Mouse (Mus musculus): Measurements from ENCODE around the gene Gm20479. TPM values are rescaled to one million over a fixed set of nuclear protein-coding genes. Genes with fewer than 3 reads are reported as not detected.

The Gm20479 gene
- polyA plus RNA-seq, 1 experiment from 2014 or later = 0.35 TPM

DNA sequence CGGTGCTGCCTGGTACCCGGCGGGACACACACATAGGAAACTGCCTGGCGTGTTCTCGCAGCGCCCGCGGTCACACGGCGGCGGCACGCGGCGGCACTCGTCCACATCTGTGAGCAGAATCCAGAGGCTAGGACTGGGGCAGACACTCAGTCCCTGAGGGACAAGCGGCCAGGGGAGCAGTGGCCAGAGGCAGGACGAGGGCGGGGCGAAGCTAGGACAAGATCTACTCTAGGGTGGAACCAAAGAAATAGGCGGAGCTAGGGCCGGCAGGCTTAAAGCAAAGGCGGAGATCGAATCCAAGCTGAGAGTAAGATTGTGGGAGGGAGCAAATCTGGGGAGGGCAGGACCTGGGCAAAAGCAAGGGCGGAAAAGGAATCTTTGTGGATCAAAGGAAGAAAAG lies 31.5 kb downstream of the Gm20479 start:
- Histone ChIP-seq H3K27me3 (peaks cover 44% of the 10 kb centered on the region), H3K4me3 (replicated peaks) (peak overlapping the region; percentile 29), H3K36me3 (0 out of 2 replicates have a peak, but pooled peaks cover 9% of the 10 kb centered on the region), H3K4me2 (replicated peaks) (peak overlapping the region; percentile 49), H3K9me3 (replicated peaks) (no peaks in the 10 kb centered on the region), H3K27ac (replicated peaks) (no peak overlapping the region), H3K4me1 (peaks cover 36% of the 10 kb centered on the region), H3K9ac (no peak overlapping the region)
- WGBS = 9% methylated on average over 24 of the region's 24 CpGs
- no peak for ATAC-seq (ENCODE audit: insufficient number of reproducible peaks, low FRiP score, low TSS enrichment, low read depth)

DNA sequence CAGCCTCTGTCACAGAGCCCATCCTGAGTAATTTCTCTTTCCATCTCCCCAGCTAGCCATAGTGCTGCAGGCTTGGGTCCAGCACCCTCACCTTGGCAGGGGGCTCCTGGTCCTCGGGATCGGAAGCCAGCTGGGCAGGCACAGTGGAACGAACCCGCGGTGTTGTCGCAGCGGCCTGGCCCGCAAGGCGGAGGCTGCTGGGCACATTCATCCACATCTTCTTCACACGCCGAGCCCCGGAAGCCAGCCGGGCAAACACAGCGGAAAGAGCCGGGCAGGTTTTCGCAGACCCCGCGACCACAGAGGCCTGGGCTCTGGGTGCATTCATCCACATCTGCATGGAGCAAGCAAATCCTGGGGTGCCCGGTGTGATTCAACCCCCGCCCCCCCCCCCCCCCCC lies 32.3 kb downstream of the Gm20479 start:
- H3K4me3 ChIP-seq (replicated peaks) = no peak overlapping the region
- no peak overlapping the region for H3K9ac ChIP-seq
- no peak for ATAC-seq (ENCODE audit: insufficient number of reproducible peaks, low FRiP score, low TSS enrichment, low read depth)
- 0 out of 2 replicates have a peak, but pooled peaks cover 9% of the 10 kb centered on the region for H3K36me3 ChIP-seq
- H3K4me1 ChIP-seq = peaks cover 29% of the 10 kb centered on the region
- WGBS = 58% methylated on average over 17 of the region's 20 CpGs
- no peaks in the 10 kb centered on the region for H3K9me3 ChIP-seq (replicated peaks)
- H3K4me2 ChIP-seq (replicated peaks) = no peak overlapping the region
- peaks cover 42% of the 10 kb centered on the region for H3K27me3 ChIP-seq
- no peak overlapping the region for H3K27ac ChIP-seq (replicated peaks)

DNA sequence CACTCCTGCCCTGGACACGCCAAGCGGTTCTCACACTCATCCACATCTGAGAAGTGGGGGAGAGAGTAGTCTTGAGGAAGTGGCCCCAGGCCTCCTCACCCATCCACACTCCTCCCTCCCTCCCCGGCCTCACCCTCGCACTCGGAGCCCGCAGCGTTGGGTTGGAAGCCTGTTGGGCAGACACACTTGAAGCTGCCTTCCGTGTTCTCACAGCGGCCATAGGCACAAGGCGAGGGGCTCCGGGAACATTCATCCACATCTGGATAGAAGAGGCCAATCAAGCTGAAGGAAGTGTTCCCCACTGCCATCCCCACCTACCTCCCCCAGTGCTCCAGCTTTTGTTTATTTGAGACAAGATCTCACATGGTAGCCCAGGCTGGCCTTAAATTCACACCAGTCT lies 33.1 kb downstream of the Gm20479 start:
- no peak for ATAC-seq (ENCODE audit: insufficient number of reproducible peaks, low FRiP score, low TSS enrichment, low read depth)
- 95% methylated on average over 11 of the region's 11 CpGs for WGBS
- Histone ChIP-seq H3K4me3 (replicated peaks) (no peak overlapping the region), H3K9me3 (replicated peaks) (no peaks in the 10 kb centered on the region), H3K4me2 (replicated peaks) (no peak overlapping the region), H3K27me3 (peaks cover 38% of the 10 kb centered on the region), H3K9ac (no peak overlapping the region), H3K27ac (replicated peaks) (no peak overlapping the region), H3K4me1 (peaks cover 21% of the 10 kb centered on the region), H3K36me3 (0 out of 2 replicates have a peak, but pooled peaks cover 13% of the 10 kb centered on the region)

DNA sequence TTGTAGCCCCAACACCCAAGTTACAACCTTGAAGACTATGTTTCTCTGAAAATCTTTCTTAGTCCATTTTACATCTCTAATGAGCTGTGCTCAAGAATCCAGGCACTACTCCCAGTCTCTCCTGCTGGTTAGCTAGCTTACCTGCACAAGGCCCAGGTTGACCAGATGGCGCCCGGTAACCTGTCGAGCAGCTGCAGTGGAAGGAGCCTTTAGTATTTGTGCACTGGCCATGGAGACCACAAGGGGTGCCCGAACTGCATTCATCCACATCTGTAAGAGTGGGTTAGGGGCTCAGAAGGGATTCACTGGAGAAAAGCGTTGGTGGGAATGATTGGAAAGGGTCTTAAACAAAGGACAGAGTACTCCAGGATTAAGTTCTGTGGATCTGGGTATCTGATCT lies 34.2 kb downstream of the Gm20479 start:
- Histone ChIP-seq H3K36me3 (peaks cover 20% of the 10 kb centered on the region; the same call in 1 of the 2 replicates), H3K9ac (no peak overlapping the region), H3K4me2 (replicated peaks) (no peak overlapping the region), H3K27me3 (peaks cover 28% of the 10 kb centered on the region), H3K27ac (replicated peaks) (no peak overlapping the region), H3K4me1 (peaks cover 14% of the 10 kb centered on the region), H3K9me3 (replicated peaks) (no peaks in the 10 kb centered on the region), H3K4me3 (replicated peaks) (no peak overlapping the region)
- WGBS = 96% methylated on average over 5 of the region's 5 CpGs
- ATAC-seq (ENCODE audit: insufficient number of reproducible peaks, low FRiP score, low TSS enrichment, low read depth) = no peak

DNA sequence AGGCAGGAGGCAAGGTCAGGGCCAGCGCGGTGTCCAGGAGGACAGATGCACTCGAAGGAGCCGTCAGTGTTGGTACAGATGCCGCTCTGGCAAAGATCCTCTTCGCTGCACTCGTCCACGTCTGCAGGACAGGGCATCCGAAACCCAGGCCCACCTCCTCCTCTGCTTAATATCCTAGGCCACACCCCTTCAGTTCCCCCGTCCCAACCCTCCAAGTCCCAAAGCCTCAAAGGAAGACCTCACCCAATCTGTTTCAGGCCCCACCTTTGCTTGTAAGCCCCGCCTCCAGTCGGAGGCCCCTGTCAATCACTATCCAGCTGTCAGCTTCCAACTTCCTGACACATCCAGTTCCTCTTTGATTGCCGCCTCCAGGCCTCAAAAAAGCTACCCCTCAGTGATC lies 34.9 kb downstream of the Gm20479 start:
- H3K4me1 ChIP-seq = peaks cover 14% of the 10 kb centered on the region
- H3K4me3 ChIP-seq (replicated peaks) = no peak overlapping the region
- no peak overlapping the region for H3K9ac ChIP-seq
- H3K27me3 ChIP-seq = peaks cover 21% of the 10 kb centered on the region
- no peak overlapping the region for H3K27ac ChIP-seq (replicated peaks)
- H3K4me2 ChIP-seq (replicated peaks) = no peak overlapping the region
- 21% methylated on average over 13 of the region's 13 CpGs for WGBS
- no peaks in the 10 kb centered on the region for H3K9me3 ChIP-seq (replicated peaks)
- peaks cover 25% of the 10 kb centered on the region; the same call in 1 of the 2 replicates for H3K36me3 ChIP-seq
- no peak for ATAC-seq (ENCODE audit: insufficient number of reproducible peaks, low FRiP score, low TSS enrichment, low read depth)

DNA sequence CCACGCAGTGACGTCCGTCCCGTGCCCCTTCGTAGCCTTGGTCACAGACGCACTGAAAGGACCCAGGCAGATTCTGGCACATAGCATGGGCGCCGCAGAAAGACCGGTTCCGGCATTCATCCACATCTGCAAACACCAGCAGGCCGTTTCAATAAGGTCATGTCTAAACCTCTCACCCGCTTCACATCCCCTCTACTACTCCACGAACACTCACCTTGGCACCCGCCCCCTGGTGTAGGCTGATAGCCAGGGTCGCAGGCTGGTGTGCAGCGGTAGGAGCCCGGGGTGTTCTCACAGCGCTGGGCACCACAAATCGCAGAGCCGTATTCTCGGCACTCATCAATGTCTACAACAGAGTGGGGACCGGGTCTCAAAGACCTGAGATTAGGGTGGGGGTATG lies 37.8 kb downstream of the Gm20479 start:
- no peak overlapping the region for H3K9ac ChIP-seq
- ATAC-seq (ENCODE audit: insufficient number of reproducible peaks, low FRiP score, low TSS enrichment, low read depth) = no peak
- WGBS = 90% methylated on average over 22 of the region's 22 CpGs

DNA sequence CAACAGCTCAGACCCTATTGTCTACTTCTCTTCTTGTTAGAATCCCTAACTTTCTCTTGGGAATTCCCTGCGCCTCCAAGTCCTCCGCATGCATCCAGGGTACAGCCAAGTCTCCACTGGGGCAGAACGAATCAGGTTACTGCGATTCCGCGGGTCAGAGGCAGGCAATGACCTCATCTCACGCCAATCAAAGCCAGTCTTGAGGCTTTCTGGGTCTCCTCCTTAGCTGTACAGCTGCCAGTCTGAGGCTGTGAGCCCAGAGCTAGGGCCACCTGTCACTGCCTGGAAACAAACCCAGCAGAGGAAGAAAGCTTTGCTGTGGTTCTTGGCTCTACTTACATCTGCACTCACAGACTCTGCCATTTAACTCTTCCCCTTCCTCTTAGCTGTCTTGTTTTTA lies 41.3 kb downstream of the Gm20479 start:
- 0 out of 2 replicates have a peak overlapping the region, but pooled peaks have one; percentile 18 for H3K27ac ChIP-seq (replicated peaks)
- H3K9ac ChIP-seq = no peak overlapping the region
- peaks cover 3% of the 10 kb centered on the region; the same call in 1 of the 2 replicates for H3K27me3 ChIP-seq
- ATAC-seq (ENCODE audit: insufficient number of reproducible peaks, low FRiP score, low TSS enrichment, low read depth) = peak; percentile 73; the same call in 1 of the 2 replicates
- no peaks in the 10 kb centered on the region for H3K4me1 ChIP-seq
- peaks cover 11% of the 10 kb centered on the region; the same call in 1 of the 2 replicates for H3K9me3 ChIP-seq (replicated peaks)
- no peak overlapping the region for H3K4me3 ChIP-seq (replicated peaks)
- H3K36me3 ChIP-seq = peaks cover 40% of the 10 kb centered on the region
- WGBS = 13% methylated on average over 7 of the region's 7 CpGs
- no peak overlapping the region for H3K4me2 ChIP-seq (replicated peaks)

More for the DNA sequence above, 37.8 kb downstream of the Gm20479 start:
- H3K27me3 ChIP-seq = no peaks in the 10 kb centered on the region
- H3K9me3 ChIP-seq (replicated peaks) = no peaks in the 10 kb centered on the region
- H3K4me1 ChIP-seq = no peaks in the 10 kb centered on the region
- peaks cover 23% of the 10 kb centered on the region; the same call in 1 of the 2 replicates for H3K36me3 ChIP-seq
- no peak overlapping the region for H3K27ac ChIP-seq (replicated peaks)
- no peak overlapping the region for H3K4me3 ChIP-seq (replicated peaks)
- H3K4me2 ChIP-seq (replicated peaks) = no peak overlapping the region

DNA sequence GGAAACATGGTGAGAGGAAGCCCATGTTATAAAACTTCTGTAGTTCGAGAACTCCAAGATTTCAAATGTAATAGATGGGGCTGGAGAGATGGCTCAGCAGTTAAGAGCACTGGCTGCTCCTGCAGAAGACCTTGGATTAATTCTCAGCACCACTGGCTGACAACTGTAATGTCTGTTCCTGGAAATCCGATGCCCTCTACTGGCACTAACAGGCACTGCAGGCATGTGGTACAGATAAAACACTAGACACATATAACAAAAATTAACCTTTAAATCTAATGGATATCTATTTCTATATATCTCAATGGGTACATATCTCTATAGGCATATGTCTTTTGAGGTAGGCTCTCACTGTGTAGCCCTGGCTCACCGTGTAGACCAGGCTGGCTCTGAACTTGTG lies 42.8 kb downstream of the Gm20479 start:
- WGBS = 93% methylated on average over 3 of the region's 3 CpGs
- Histone ChIP-seq H3K9me3 (replicated peaks) (peaks cover 11% of the 10 kb centered on the region; the same call in 1 of the 2 replicates), H3K4me2 (replicated peaks) (no peak overlapping the region), H3K4me1 (peaks cover 8% of the 10 kb centered on the region; the same call in 1 of the 2 replicates), H3K36me3 (peaks cover 38% of the 10 kb centered on the region), H3K27me3 (peaks cover 5% of the 10 kb centered on the region; the same call in 1 of the 2 replicates), H3K4me3 (replicated peaks) (no peak overlapping the region), H3K27ac (replicated peaks) (no peak overlapping the region), H3K9ac (no peak overlapping the region)
- no peak for ATAC-seq (ENCODE audit: insufficient number of reproducible peaks, low FRiP score, low TSS enrichment, low read depth)

DNA sequence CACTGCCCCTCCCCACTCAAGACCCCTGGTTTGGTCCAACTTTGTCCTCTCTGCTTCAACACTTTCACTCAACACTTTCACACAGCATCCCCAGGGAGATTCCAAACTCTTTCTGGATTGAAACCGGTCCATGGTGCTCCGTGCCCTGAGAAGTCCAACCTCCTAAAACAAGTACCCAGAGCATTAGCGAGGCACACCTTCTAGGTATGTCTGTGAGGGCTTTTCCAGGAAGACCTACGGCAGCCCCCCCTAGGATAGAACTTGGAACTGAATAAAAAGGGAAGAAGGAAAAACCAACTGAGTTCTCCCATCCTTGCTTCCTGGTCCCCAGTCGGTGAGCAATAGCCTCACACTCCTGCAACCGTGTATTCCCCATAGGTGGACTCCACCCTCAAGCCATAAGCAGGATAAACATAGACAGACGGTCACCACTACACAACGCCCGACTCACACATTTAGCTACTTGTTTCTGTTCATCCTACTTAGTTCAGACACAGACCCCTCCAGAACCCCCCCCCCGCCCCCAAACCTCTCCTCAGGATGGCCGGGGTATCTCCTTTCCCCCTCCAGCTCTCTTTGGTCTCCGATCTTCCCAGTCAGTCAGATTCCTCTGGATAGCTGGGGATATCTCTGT lies 45.5 kb downstream of the Gm20479 start:
- 90% methylated on average over 12 of the region's 12 CpGs for WGBS
- no peak overlapping the region for H3K9ac ChIP-seq
- peaks cover 5% of the 10 kb centered on the region; the same call in 1 of the 2 replicates for H3K27me3 ChIP-seq
- H3K27ac ChIP-seq (replicated peaks) = no peak overlapping the region
- peaks cover 25% of the 10 kb centered on the region for H3K36me3 ChIP-seq
- no peak overlapping the region for H3K4me2 ChIP-seq (replicated peaks)
- peaks cover 11% of the 10 kb centered on the region; the same call in 1 of the 2 replicates for H3K9me3 ChIP-seq (replicated peaks)
- ATAC-seq (ENCODE audit: insufficient number of reproducible peaks, low FRiP score, low TSS enrichment, low read depth) = no peak
- peaks cover 14% of the 10 kb centered on the region for H3K4me1 ChIP-seq
- H3K4me3 ChIP-seq (replicated peaks) = no peak overlapping the region

DNA sequence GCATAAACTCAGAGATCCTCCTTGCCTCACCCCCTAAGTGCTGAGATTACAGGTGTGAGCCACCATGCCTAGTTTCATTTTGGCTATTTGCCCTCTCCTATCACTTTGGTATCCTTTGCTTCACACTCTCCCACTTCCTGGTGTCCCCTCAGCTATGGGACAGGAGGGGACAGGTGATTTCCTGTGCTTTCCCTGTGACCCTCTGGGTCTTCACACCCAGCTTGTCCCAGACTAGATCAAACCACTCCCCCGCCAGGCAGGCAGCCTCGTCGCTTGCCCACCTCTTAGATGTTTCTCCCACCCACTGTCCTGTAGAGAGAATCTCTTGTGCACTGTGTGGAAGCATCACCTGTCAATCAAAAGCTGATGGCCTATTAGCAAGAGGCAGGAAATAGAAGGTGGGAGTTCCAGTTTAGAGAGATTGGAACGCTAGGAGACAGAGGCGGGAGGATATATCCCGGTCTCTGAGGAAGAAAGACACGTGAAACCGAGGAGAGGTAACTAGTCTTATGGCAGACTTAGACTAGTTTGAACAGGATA lies 46.2 kb downstream of the Gm20479 start:
- H3K27ac ChIP-seq (replicated peaks) = no peak overlapping the region
- peaks cover 5% of the 10 kb centered on the region; the same call in 1 of the 2 replicates for H3K27me3 ChIP-seq
- H3K4me3 ChIP-seq (replicated peaks) = no peak overlapping the region
- no peak overlapping the region for H3K4me2 ChIP-seq (replicated peaks)
- peaks cover 27% of the 10 kb centered on the region for H3K36me3 ChIP-seq
- peaks cover 14% of the 10 kb centered on the region for H3K4me1 ChIP-seq
- H3K9me3 ChIP-seq (replicated peaks) = peaks cover 11% of the 10 kb centered on the region; the same call in 1 of the 2 replicates
- no peak for ATAC-seq (ENCODE audit: insufficient number of reproducible peaks, low FRiP score, low TSS enrichment, low read depth)
- WGBS = 44% methylated on average over 8 of the region's 8 CpGs
- H3K9ac ChIP-seq = no peak overlapping the region

DNA sequence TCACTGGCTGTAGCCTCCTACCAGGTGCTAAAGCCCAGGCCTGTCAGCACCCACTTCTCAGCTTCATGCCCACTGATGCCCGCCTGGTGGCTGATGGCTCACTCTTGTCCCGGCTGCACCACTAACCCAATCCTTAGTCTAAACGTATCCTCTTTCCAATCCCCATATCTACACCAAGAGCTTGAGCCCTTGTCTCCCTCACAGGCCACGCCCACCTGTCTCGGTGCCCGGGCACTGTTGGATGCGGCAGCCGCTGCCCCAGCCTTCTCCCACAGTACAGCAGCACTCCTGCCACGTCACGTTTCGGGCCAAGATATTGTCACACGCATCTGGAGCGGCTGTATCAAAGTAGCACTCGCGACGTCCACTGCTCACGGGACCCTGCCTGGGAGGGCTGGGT lies 46.9 kb downstream of the Gm20479 start:
- peak overlapping the region; percentile 30 for H3K4me2 ChIP-seq (replicated peaks)
- peaks cover 14% of the 10 kb centered on the region for H3K4me1 ChIP-seq
- H3K4me3 ChIP-seq (replicated peaks) = 0 out of 2 replicates have a peak overlapping the region, but pooled peaks have one; percentile 6
- no peak overlapping the region for H3K9ac ChIP-seq
- H3K27me3 ChIP-seq = peaks cover 5% of the 10 kb centered on the region; the same call in 1 of the 2 replicates
- 9% methylated on average over 17 of the region's 17 CpGs for WGBS
- 0 out of 2 replicates have a peak, but pooled peaks have one; percentile 11 for ATAC-seq (ENCODE audit: insufficient number of reproducible peaks, low FRiP score, low TSS enrichment, low read depth)
- H3K36me3 ChIP-seq = peaks cover 28% of the 10 kb centered on the region
- peaks cover 11% of the 10 kb centered on the region; the same call in 1 of the 2 replicates for H3K9me3 ChIP-seq (replicated peaks)
- H3K27ac ChIP-seq (replicated peaks) = peak overlapping the region; percentile 53
